Mouse (Mus musculus): Measurements from ENCODE around the gene Prc1.

DNA sequence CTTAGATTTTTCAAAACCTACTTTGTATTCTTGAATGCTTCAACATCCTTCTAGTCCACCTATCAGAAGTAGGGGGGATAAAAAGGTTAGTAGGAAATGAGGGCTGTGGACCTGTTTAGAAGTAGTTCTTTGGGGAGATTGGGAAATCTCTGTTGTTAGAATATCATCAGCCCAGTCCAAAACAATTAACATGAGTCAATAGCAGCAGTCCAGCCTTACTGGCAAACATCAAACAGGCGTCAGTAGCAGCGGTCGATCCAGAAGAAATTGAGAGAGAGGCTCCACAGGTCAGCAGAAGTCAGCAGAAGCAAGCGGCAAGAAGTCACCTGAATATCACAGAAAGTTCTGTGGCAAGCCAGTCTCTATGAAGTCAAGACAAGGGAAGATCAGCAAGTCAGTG is 49.4 kb upstream of the Prc1 start:
- TF ChIP-seq HCFC1 (IDR thresholded peaks at IDR 0.05; ENCODE audit: borderline replicate concordance, insufficient read depth, low read length) = no peak
- no peak for TF ChIP-seq CHD2 (IDR thresholded peaks at IDR 0.05; ENCODE audit: low read depth, low read length)
- no peak for TF ChIP-seq ZNF384 (IDR thresholded peaks at IDR 0.05; ENCODE audit: low read depth, low read length)
- no peak for TF ChIP-seq ZC3H11A (IDR thresholded peaks at IDR 0.05; ENCODE audit: borderline replicate concordance, low read depth, low read length)
